Mouse (Mus musculus) spleen, adult 2 months (tissue): ENCODE data around the gene G3bp1.
A peak's percentile ranks its signal among the peaks of the same experiment; 100 is the strongest.

Experiments used
- CTCF ChIP-seq: fragments of 200-500 bp; IDR thresholded peaks from 2 replicates; pipeline ENCODE4 v1.5.1; 2011; ENCODE audit warnings: mild to moderate bottlenecking, inconsistent platforms; ENCODE audit not compliant: insufficient read depth, insufficient read length, insufficient replicate concordance; ENCODE audit errors: extremely low read depth
- POLR2A ChIP-seq: fragments of 200-500 bp; IDR thresholded peaks from 2 replicates; pipeline ENCODE4 v1.6.1; 2011; ENCODE audit warnings: low read depth, low read length, inconsistent platforms

- TF ChIP-seq POLR2A (no peak), CTCF (peak; percentile 19; the same call in 1 of the 2 replicates)
Measured at GRCm38 (mm10) chr11:55444772-55445171, 24.7 kb upstream of the G3bp1 start.
